Mouse (Mus musculus): ENCODE measurements at regions not wholly inside any gene's neighbourhood (a gene's known extent, or its start where the extent isn't known, plus 50 kb on each side); places are given as distances from the start of the nearest gene placed in this dataset.

- no peaks in the 10 kb centered on the region for H3K36me3 ChIP-seq (ENCODE audit: control insufficient read depth, insufficient read depth, low read length)
- no peaks in the 10 kb centered on the region for H3K27me3 ChIP-seq (ENCODE audit: control insufficient read depth, insufficient read depth, low read length)
- ATAC-seq (ENCODE audit: low FRiP score, low TSS enrichment) = no peak
- H3K4me1 ChIP-seq (ENCODE audit: control insufficient read depth, insufficient read depth, low read length) = no peaks in the 10 kb centered on the region
- no peaks in the 10 kb centered on the region; the same call in 1 of the 2 replicates for H3K9me3 ChIP-seq (ENCODE audit: control insufficient read depth, low read length)
- no peak overlapping the region for H3K4me3 ChIP-seq (ENCODE audit: low read length)
- WGBS = 76% methylated on average over 1 of the region's 1 CpGs
- no peak overlapping the region for H3K27ac ChIP-seq (ENCODE audit: low read depth, low read length)
- H3K4me2 ChIP-seq (replicated peaks; ENCODE audit: low read depth, low read length) = no peak overlapping the region
- no peak overlapping the region for H3K9ac ChIP-seq (ENCODE audit: low read depth, low read length)
These were observed 236.0 kb downstream of the Zfp704 start for GRCm38 (mm10) chr3:9373896-9374295.

GRCm38 (mm10) chr3:9370096-9370495 is 239.8 kb downstream of the Zfp704 start:
- H3K4me1 ChIP-seq (ENCODE audit: control insufficient read depth, insufficient read depth, low read length) = no peaks in the 10 kb centered on the region
- 83% methylated on average over 2 of the region's 2 CpGs for WGBS

DNA sequence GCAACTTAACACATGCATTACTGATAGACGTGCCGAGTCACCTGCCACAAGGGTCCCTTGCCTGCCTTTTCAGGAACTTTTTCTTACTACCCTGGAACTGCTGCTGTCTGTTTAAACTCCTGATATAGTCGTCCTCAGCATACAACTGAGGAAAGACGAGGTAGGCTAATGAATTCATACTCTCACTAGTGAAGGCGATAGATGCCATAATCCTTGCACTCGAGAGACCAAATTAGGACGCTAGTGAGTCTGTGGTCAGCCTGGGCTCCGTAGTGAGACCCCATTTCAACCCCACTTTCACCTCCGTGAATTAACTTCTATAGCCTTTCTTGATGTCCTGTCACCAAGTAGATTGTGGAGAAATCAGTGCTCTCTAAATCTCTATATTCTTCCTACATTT is 244.1 kb downstream of the Zfp704 start:
- H3K9me3 ChIP-seq (ENCODE audit: control insufficient read depth, low read length) = no peaks in the 10 kb centered on the region; the same call in 1 of the 2 replicates
- H3K27ac ChIP-seq (ENCODE audit: low read depth, low read length) = no peak overlapping the region
- no peaks in the 10 kb centered on the region for H3K4me1 ChIP-seq (ENCODE audit: control insufficient read depth, insufficient read depth, low read length)
- 85% methylated on average over 9 of the region's 9 CpGs for WGBS
- H3K36me3 ChIP-seq (ENCODE audit: control insufficient read depth, insufficient read depth, low read length) = no peaks in the 10 kb centered on the region
- no peak overlapping the region for H3K4me2 ChIP-seq (replicated peaks; ENCODE audit: low read depth, low read length)
- no peaks in the 10 kb centered on the region for H3K27me3 ChIP-seq (ENCODE audit: control insufficient read depth, insufficient read depth, low read length)
- ATAC-seq (ENCODE audit: low FRiP score, low TSS enrichment) = no peak
- no peak overlapping the region for H3K4me3 ChIP-seq (ENCODE audit: low read length)
- H3K9ac ChIP-seq (ENCODE audit: low read depth, low read length) = no peak overlapping the region

More at GRCm38 (mm10) chr3:9370096-9370495, 239.8 kb downstream of the Zfp704 start:
- Histone ChIP-seq H3K4me2 (replicated peaks; ENCODE audit: low read depth, low read length) (no peak overlapping the region), H3K9ac (ENCODE audit: low read depth, low read length) (no peak overlapping the region), H3K4me3 (ENCODE audit: low read length) (no peak overlapping the region), H3K27ac (ENCODE audit: low read depth, low read length) (no peak overlapping the region), H3K9me3 (ENCODE audit: control insufficient read depth, low read length) (no peaks in the 10 kb centered on the region; the same call in 1 of the 2 replicates), H3K36me3 (ENCODE audit: control insufficient read depth, insufficient read depth, low read length) (no peaks in the 10 kb centered on the region), H3K27me3 (ENCODE audit: control insufficient read depth, insufficient read depth, low read length) (no peaks in the 10 kb centered on the region)
- no peak for ATAC-seq (ENCODE audit: low FRiP score, low TSS enrichment)

GRCm38 (mm10) chr3:9359186-9359585 is 250.7 kb downstream of the Zfp704 start:
- 0 out of 2 replicates have a peak, but pooled peaks cover 3% of the 10 kb centered on the region for H3K9me3 ChIP-seq (ENCODE audit: control insufficient read depth, low read length)
- ATAC-seq (ENCODE audit: low FRiP score, low TSS enrichment) = no peak
- H3K9ac ChIP-seq (ENCODE audit: low read depth, low read length) = no peak overlapping the region
- WGBS = 91% methylated on average over 8 of the region's 8 CpGs
- H3K4me1 ChIP-seq (ENCODE audit: control insufficient read depth, insufficient read depth, low read length) = no peaks in the 10 kb centered on the region; the same call in 1 of the 2 replicates
- no peaks in the 10 kb centered on the region for H3K27me3 ChIP-seq (ENCODE audit: control insufficient read depth, insufficient read depth, low read length)
- no peak overlapping the region for H3K4me3 ChIP-seq (ENCODE audit: low read length)
- H3K36me3 ChIP-seq (ENCODE audit: control insufficient read depth, insufficient read depth, low read length) = no peaks in the 10 kb centered on the region
- no peak overlapping the region for H3K4me2 ChIP-seq (replicated peaks; ENCODE audit: low read depth, low read length)
- H3K27ac ChIP-seq (ENCODE audit: low read depth, low read length) = no peak overlapping the region

DNA sequence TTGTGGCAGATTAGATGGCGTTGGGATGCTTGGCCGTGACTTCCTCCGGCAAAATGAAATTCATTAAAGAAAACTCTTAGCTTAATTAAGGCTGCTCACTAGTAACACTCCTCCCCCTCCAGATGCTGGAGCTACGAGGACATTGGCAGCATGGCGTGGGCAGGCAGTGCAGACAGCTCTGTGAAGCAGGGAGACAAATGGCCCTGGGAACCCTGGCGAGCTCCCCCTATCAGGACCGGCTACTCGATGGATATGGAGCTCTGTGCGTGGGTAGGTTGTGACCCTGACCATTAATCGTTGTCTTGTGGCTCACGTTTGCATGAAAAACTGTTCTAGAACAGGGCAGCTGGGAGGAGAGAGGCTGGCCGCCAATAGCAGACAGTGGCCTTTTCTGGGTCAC is 251.8 kb downstream of the Zfp704 start:
- Histone ChIP-seq H3K4me1 (ENCODE audit: control insufficient read depth, insufficient read depth, low read length) (no peaks in the 10 kb centered on the region; the same call in 1 of the 2 replicates), H3K27me3 (ENCODE audit: control insufficient read depth, insufficient read depth, low read length) (no peaks in the 10 kb centered on the region), H3K4me2 (replicated peaks; ENCODE audit: low read depth, low read length) (no peak overlapping the region), H3K9ac (ENCODE audit: low read depth, low read length) (no peak overlapping the region), H3K36me3 (ENCODE audit: control insufficient read depth, insufficient read depth, low read length) (no peaks in the 10 kb centered on the region), H3K9me3 (ENCODE audit: control insufficient read depth, low read length) (0 out of 2 replicates have a peak, but pooled peaks cover 3% of the 10 kb centered on the region), H3K27ac (ENCODE audit: low read depth, low read length) (no peak overlapping the region), H3K4me3 (ENCODE audit: low read length) (no peak overlapping the region)
- 21% methylated on average over 12 of the region's 12 CpGs for WGBS
- no peak for ATAC-seq (ENCODE audit: low FRiP score, low TSS enrichment)

GRCm38 (mm10) chr3:9357639-9358038 is 252.2 kb downstream of the Zfp704 start:
- WGBS = 82% methylated on average over 2 of the region's 2 CpGs
- Histone ChIP-seq H3K9ac (ENCODE audit: low read depth, low read length) (no peak overlapping the region), H3K4me3 (ENCODE audit: low read length) (no peak overlapping the region), H3K4me1 (ENCODE audit: control insufficient read depth, insufficient read depth, low read length) (no peaks in the 10 kb centered on the region; the same call in 1 of the 2 replicates), H3K27me3 (ENCODE audit: control insufficient read depth, insufficient read depth, low read length) (no peaks in the 10 kb centered on the region), H3K36me3 (ENCODE audit: control insufficient read depth, insufficient read depth, low read length) (no peaks in the 10 kb centered on the region), H3K27ac (ENCODE audit: low read depth, low read length) (no peak overlapping the region), H3K4me2 (replicated peaks; ENCODE audit: low read depth, low read length) (no peak overlapping the region), H3K9me3 (ENCODE audit: control insufficient read depth, low read length) (0 out of 2 replicates have a peak, but pooled peaks cover 3% of the 10 kb centered on the region)
- no peak for ATAC-seq (ENCODE audit: low FRiP score, low TSS enrichment)

DNA sequence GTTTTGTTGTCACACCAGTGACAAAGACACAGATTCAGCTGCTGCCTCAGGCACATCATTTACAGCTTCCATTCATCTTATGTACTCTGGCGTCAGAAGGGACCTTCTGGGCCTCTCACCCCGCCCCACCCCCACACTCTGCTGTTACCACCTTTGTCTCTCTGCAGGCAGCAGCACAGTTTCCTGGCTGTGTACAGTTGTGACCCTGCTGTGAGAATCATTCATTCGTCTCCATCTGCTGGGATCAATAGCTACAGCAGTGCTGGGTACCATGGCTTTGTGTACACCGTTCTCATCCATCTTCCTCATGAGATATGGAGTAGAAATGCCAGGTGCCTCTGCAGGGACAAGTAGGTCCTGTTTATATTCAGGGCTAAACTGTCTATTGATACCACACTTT is 254.0 kb downstream of the Zfp704 start:
- no peak for ATAC-seq (ENCODE audit: low FRiP score, low TSS enrichment)
- 60% methylated on average over 4 of the region's 4 CpGs for WGBS

GRCm38 (mm10) chr3:9354756-9355155 is 255.1 kb downstream of the Zfp704 start:
- Histone ChIP-seq H3K4me3 (ENCODE audit: low read length) (no peak overlapping the region), H3K9ac (ENCODE audit: low read depth, low read length) (no peak overlapping the region), H3K27me3 (ENCODE audit: control insufficient read depth, insufficient read depth, low read length) (no peaks in the 10 kb centered on the region), H3K4me2 (replicated peaks; ENCODE audit: low read depth, low read length) (no peak overlapping the region), H3K27ac (ENCODE audit: low read depth, low read length) (no peak overlapping the region), H3K4me1 (ENCODE audit: control insufficient read depth, insufficient read depth, low read length) (no peaks in the 10 kb centered on the region; the same call in 1 of the 2 replicates), H3K36me3 (ENCODE audit: control insufficient read depth, insufficient read depth, low read length) (no peaks in the 10 kb centered on the region), H3K9me3 (ENCODE audit: control insufficient read depth, low read length) (0 out of 2 replicates have a peak, but pooled peaks cover 3% of the 10 kb centered on the region)
- no peak for ATAC-seq (ENCODE audit: low FRiP score, low TSS enrichment)
- 73% methylated on average over 11 of the region's 11 CpGs for WGBS

More for the DNA sequence above, 254.0 kb downstream of the Zfp704 start:
- Histone ChIP-seq H3K27ac (ENCODE audit: low read depth, low read length) (no peak overlapping the region), H3K27me3 (ENCODE audit: control insufficient read depth, insufficient read depth, low read length) (no peaks in the 10 kb centered on the region), H3K4me2 (replicated peaks; ENCODE audit: low read depth, low read length) (no peak overlapping the region), H3K4me1 (ENCODE audit: control insufficient read depth, insufficient read depth, low read length) (no peaks in the 10 kb centered on the region; the same call in 1 of the 2 replicates), H3K36me3 (ENCODE audit: control insufficient read depth, insufficient read depth, low read length) (no peaks in the 10 kb centered on the region), H3K9ac (ENCODE audit: low read depth, low read length) (no peak overlapping the region), H3K9me3 (ENCODE audit: control insufficient read depth, low read length) (0 out of 2 replicates have a peak, but pooled peaks cover 3% of the 10 kb centered on the region), H3K4me3 (ENCODE audit: low read length) (no peak overlapping the region)

GRCm38 (mm10) chr3:9352251-9352650 is 257.6 kb downstream of the Zfp704 start:
- 61% methylated on average over 7 of the region's 7 CpGs for WGBS
- H3K9ac ChIP-seq (ENCODE audit: low read depth, low read length) = no peak overlapping the region
- ATAC-seq (ENCODE audit: low FRiP score, low TSS enrichment) = no peak

More at GRCm38 (mm10) chr3:9352251-9352650, 257.6 kb downstream of the Zfp704 start:
- peaks cover 6% of the 10 kb centered on the region for H3K4me1 ChIP-seq (ENCODE audit: control insufficient read depth, insufficient read depth, low read length)
- no peaks in the 10 kb centered on the region for H3K36me3 ChIP-seq (ENCODE audit: control insufficient read depth, insufficient read depth, low read length)
- no peak overlapping the region for H3K4me2 ChIP-seq (replicated peaks; ENCODE audit: low read depth, low read length)
- no peaks in the 10 kb centered on the region for H3K27me3 ChIP-seq (ENCODE audit: control insufficient read depth, insufficient read depth, low read length)
- no peak overlapping the region for H3K27ac ChIP-seq (ENCODE audit: low read depth, low read length)
- H3K4me3 ChIP-seq (ENCODE audit: low read length) = no peak overlapping the region
- H3K9me3 ChIP-seq (ENCODE audit: control insufficient read depth, low read length) = no peaks in the 10 kb centered on the region

Data from kidney, embryonic 14.5 days (tissue).